Mouse (Mus musculus): ENCODE results near the gene Lhb.
"Not testable (repeated sequence)": the region's sequence is repeated elsewhere in the genome, so short reads cannot be mapped to it uniquely, and the experiment has no call there.

DNA sequence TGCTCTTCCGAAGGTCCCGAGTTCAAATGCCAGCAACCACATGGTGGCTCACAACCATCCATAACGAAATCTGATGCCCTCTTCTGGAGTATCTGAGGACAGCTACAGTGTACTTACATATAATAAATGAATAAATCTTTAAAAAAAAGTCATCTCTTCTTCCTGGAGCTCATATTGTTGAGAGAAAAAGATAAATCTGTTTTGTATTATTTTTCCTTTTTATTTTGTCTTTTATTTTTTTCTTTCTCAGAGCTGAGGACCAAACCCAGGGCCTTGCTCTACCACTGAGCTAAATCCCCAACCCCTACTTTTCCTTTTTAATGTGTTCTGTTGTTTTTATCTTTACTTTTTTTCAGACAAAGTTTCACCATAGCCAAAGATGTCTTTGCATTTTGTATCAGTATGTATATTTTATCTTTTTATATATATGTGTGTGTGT is 24.3 kb upstream of the Lhb start:
- TF ChIP-seq EP300, POLR2A (IDR thresholded peaks at IDR 0.05; ENCODE audit: insufficient read depth, low read depth, low read length): not testable (repeated sequence)
